ENCODE assay signal across 24 mouse cellular contexts in the genomic region with DNA sequence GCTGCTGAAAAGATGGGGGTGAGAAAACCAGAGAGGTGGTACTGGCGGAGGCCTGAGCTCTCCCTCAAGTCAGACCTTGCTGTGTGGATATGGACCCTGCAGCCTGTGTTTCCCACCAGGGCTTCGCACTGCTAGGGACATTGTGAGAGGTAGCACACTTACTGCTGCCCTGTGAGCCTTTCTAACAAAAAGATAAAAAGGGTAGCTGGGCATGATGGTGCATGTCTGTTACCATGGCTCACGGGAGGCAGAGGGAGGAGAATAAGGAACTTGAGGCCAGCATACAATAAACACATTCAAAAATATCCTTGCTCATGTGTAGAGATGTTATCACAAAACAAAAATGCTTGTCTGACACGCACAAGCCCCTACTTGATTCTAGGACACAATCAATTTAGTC.
DNase-seq lines count a peak whose midpoint lies in the region; ATAC-seq lines count a peak whose summit lies in the region.
"Had no signal": no experiment of that assay in that cellular context is flagged by ENCODE, and none has a peak within 500 bp of the region (broad histone marks: within the 10 kb centered on the region; RNA-seq: fewer than 3 reads in every experiment).

No protein-coding gene starts in this region.

- H3K4me1 ChIP-seq in embryonic facial prominence, embryonic 14.5 days (ENCODE audit: control insufficient read depth, insufficient read depth, low read length), result peaks cover 6% of the 10 kb centered on the region
- no peaks in the 10 kb centered on the region for H3K4me1 ChIP-seq in embryonic facial prominence, embryonic 10.5 days
- H3K4me1 ChIP-seq in stomach, embryonic 16.5 days (ENCODE audit: control insufficient read depth, insufficient read depth, low read length), result 0 out of 2 replicates have a peak, but pooled peaks cover 8% of the 10 kb centered on the region
- H3K4me1 ChIP-seq in forebrain, embryonic 11.5 days (replicated peaks; ENCODE audit: control insufficient read depth, insufficient read depth, low read length), result no peaks in the 10 kb centered on the region
- no peaks in the 10 kb centered on the region for H3K4me1 ChIP-seq in neural tube, embryonic 15.5 days
- H3K4me1 ChIP-seq: embryonic facial prominence, embryonic 15.5 days; forebrain, embryonic 13.5 days; hindbrain, embryonic 12.5 days; hindbrain, embryonic 15.5 days had no signal

- H3K9me3 ChIP-seq in embryonic facial prominence, embryonic 14.5 days (ENCODE audit: control insufficient read depth, low read length), result no peaks in the 10 kb centered on the region
- H3K9me3 ChIP-seq in embryonic facial prominence, embryonic 10.5 days, result no peaks in the 10 kb centered on the region
- H3K9me3 ChIP-seq in stomach, embryonic 16.5 days (replicated peaks; ENCODE audit: control insufficient read depth, low read length), result no peaks in the 10 kb centered on the region
- no peaks in the 10 kb centered on the region for H3K9me3 ChIP-seq in forebrain, embryonic 11.5 days (ENCODE audit: control insufficient read depth, low read length)
- no peaks in the 10 kb centered on the region for H3K9me3 ChIP-seq in neural tube, embryonic 15.5 days (replicated peaks)
- H3K9me3 ChIP-seq: embryonic facial prominence, embryonic 15.5 days; forebrain, embryonic 13.5 days; hindbrain, embryonic 12.5 days; hindbrain, embryonic 15.5 days had no signal

- WGBS in embryonic facial prominence, embryonic 14.5 days, result 70% methylated on average over 4 of the region's 4 CpGs
- 84% methylated on average over 4 of the region's 4 CpGs for WGBS in embryonic facial prominence, embryonic 10.5 days
- WGBS in stomach, embryonic 16.5 days, result 62% methylated on average over 4 of the region's 4 CpGs
- 86% methylated on average over 4 of the region's 4 CpGs for WGBS in forebrain, embryonic 11.5 days
- WGBS in neural tube, embryonic 15.5 days, result 81% methylated on average over 4 of the region's 4 CpGs

- no peak overlapping the region for H3K27ac ChIP-seq in embryonic facial prominence, embryonic 14.5 days (replicated peaks; ENCODE audit: low read depth, low read length)
- no peak overlapping the region for H3K27ac ChIP-seq in embryonic facial prominence, embryonic 10.5 days (replicated peaks)
- H3K27ac ChIP-seq in stomach, embryonic 16.5 days (ENCODE audit: low read length), result peak overlapping the region; percentile 26; the same call in 1 of the 2 replicates
- H3K27ac ChIP-seq in forebrain, embryonic 11.5 days (ENCODE audit: low read depth, low read length), result no peak overlapping the region
- no peak overlapping the region for H3K27ac ChIP-seq in neural tube, embryonic 15.5 days (replicated peaks)
- H3K27ac ChIP-seq: embryonic facial prominence, embryonic 15.5 days; forebrain, embryonic 13.5 days; hindbrain, embryonic 12.5 days; hindbrain, embryonic 15.5 days had no signal

- no peak overlapping the region for H3K9ac ChIP-seq in embryonic facial prominence, embryonic 14.5 days (ENCODE audit: low read depth, low read length)
- no peak overlapping the region for H3K9ac ChIP-seq in stomach, embryonic 16.5 days (ENCODE audit: low read length)
- H3K9ac ChIP-seq in forebrain, embryonic 11.5 days (ENCODE audit: low read length), result no peak overlapping the region
- H3K9ac ChIP-seq in neural tube, embryonic 15.5 days (replicated peaks), result no peak overlapping the region
- H3K9ac ChIP-seq: embryonic facial prominence, embryonic 15.5 days; forebrain, embryonic 13.5 days; hindbrain, embryonic 12.5 days; hindbrain, embryonic 15.5 days had no signal

- no peak overlapping the region for H3K4me2 ChIP-seq in embryonic facial prominence, embryonic 14.5 days (ENCODE audit: low read depth, low read length)
- H3K4me2 ChIP-seq in stomach, embryonic 16.5 days (ENCODE audit: low read depth, low read length), result no peak overlapping the region
- no peak overlapping the region for H3K4me2 ChIP-seq in forebrain, embryonic 11.5 days (ENCODE audit: low read depth, low read length, severe bottlenecking)
- H3K4me2 ChIP-seq in neural tube, embryonic 15.5 days, result no peak overlapping the region
- H3K4me2 ChIP-seq: embryonic facial prominence, embryonic 15.5 days; forebrain, embryonic 13.5 days; heart, embryonic 11.5 days; hindbrain, embryonic 12.5 days; hindbrain, embryonic 15.5 days had no signal

- H3K4me3 ChIP-seq in embryonic facial prominence, embryonic 14.5 days (ENCODE audit: low read depth, low read length), result no peak overlapping the region
- no peak overlapping the region for H3K4me3 ChIP-seq in embryonic facial prominence, embryonic 10.5 days
- no peak overlapping the region for H3K4me3 ChIP-seq in stomach, embryonic 16.5 days (replicated peaks; ENCODE audit: low read length)
- H3K4me3 ChIP-seq in forebrain, embryonic 11.5 days (ENCODE audit: low read depth, low read length), result no peak overlapping the region
- H3K4me3 ChIP-seq in neural tube, embryonic 15.5 days (replicated peaks), result no peak overlapping the region
- H3K4me3 ChIP-seq: embryonic facial prominence, embryonic 15.5 days; forebrain, embryonic 13.5 days; hindbrain, embryonic 12.5 days; hindbrain, embryonic 15.5 days had no signal

- DNase-seq in embryonic facial prominence, embryonic 14.5 days (ENCODE audit: low spot score), result peak; percentile 40
- no peak for DNase-seq in embryonic facial prominence, embryonic 10.5 days (ENCODE audit: low spot score)
- peak; percentile 27 for DNase-seq in gonadal fat pad, adult 2 months (ENCODE audit: low read depth)
- peak; percentile 31 to 62 for DNase-seq in urinary bladder, postnatal 36 days (ENCODE audit: low spot score in 2 of 2)
- DNase-seq in forebrain, embryonic 11.5 days (ENCODE audit: low spot score), result no peak
- DNase-seq: adrenal gland, adult 8-10 months; adrenal gland, postnatal 25 days; cerebellum, adult 11-12 months; cerebellum, adult 8-10 months; cerebellum, postnatal 10 days; cerebellum, postnatal 36 days; embryo, embryonic 11 days; gastrocnemius, postnatal 10 days; gastrocnemius, postnatal 36 days; heart, adult 11 months had no signal

- no peaks in the 10 kb centered on the region for H3K36me3 ChIP-seq in embryonic facial prominence, embryonic 14.5 days (ENCODE audit: control insufficient read depth, insufficient read depth, low read length)
- H3K36me3 ChIP-seq in embryonic facial prominence, embryonic 10.5 days (replicated peaks), result no peaks in the 10 kb centered on the region
- no peaks in the 10 kb centered on the region for H3K36me3 ChIP-seq in stomach, embryonic 16.5 days (ENCODE audit: control insufficient read depth, insufficient read depth, low read length)
- H3K36me3 ChIP-seq in forebrain, embryonic 11.5 days (ENCODE audit: control insufficient read depth, insufficient read depth, low read length), result no peaks in the 10 kb centered on the region
- no peaks in the 10 kb centered on the region for H3K36me3 ChIP-seq in neural tube, embryonic 15.5 days
- H3K36me3 ChIP-seq: embryonic facial prominence, embryonic 15.5 days; hindbrain, embryonic 12.5 days; hindbrain, embryonic 15.5 days had no signal

- no peaks in the 10 kb centered on the region for H3K27me3 ChIP-seq in embryonic facial prominence, embryonic 14.5 days (replicated peaks; ENCODE audit: control insufficient read depth, insufficient read depth, low read length)
- H3K27me3 ChIP-seq in embryonic facial prominence, embryonic 10.5 days (replicated peaks; ENCODE audit: low read depth, poor library complexity, severe bottlenecking), result no peaks in the 10 kb centered on the region
- no peaks in the 10 kb centered on the region for H3K27me3 ChIP-seq in stomach, embryonic 16.5 days (ENCODE audit: control insufficient read depth, insufficient read depth, low read length)
- no peaks in the 10 kb centered on the region for H3K27me3 ChIP-seq in forebrain, embryonic 11.5 days (ENCODE audit: control insufficient read depth, insufficient read depth, low read length)
- H3K27me3 ChIP-seq in neural tube, embryonic 15.5 days (replicated peaks), result no peaks in the 10 kb centered on the region
- H3K27me3 ChIP-seq: embryonic facial prominence, embryonic 15.5 days; forebrain, embryonic 13.5 days; hindbrain, embryonic 12.5 days; hindbrain, embryonic 15.5 days had no signal

- ATAC-seq in embryonic facial prominence, embryonic 14.5 days (ENCODE audit: low read depth), result no peak
- ATAC-seq in stomach, embryonic 16.5 days (ENCODE audit: insufficient read depth, low FRiP score), result no peak
- ATAC-seq in forebrain, embryonic 11.5 days (replicated peaks; ENCODE audit: low FRiP score), result no peak
- ATAC-seq in neural tube, embryonic 15.5 days (ENCODE audit: low FRiP score), result no peak
- ATAC-seq: activated CD4-positive, CD25-positive, alpha-beta regulatory T cell, adult 4 months; forebrain, embryonic 13.5 days; forebrain, embryonic 16.5 days had no signal

Comparison
In these comparisons a context has a peak if more than half of its experiments do, and no peak if none do; other contexts are left out.
1. DNase-seq: peak in embryonic facial prominence, embryonic 14.5 days (single experiment), gonadal fat pad, adult 2 months (single experiment) and urinary bladder, postnatal 36 days (2 of 2); none in embryonic facial prominence, embryonic 10.5 days (single experiment) and forebrain, embryonic 11.5 days (single experiment).